Mouse (Mus musculus): Measurements from ENCODE around the gene Spx. TPM values are rescaled to one million over a fixed set of nuclear protein-coding genes. Genes with fewer than 3 reads are reported as not detected.

The Spx gene
- 12.3 and 13.3 TPM in 2 replicates for polyA plus RNA-seq (2012; rRNA removed)

DNA sequence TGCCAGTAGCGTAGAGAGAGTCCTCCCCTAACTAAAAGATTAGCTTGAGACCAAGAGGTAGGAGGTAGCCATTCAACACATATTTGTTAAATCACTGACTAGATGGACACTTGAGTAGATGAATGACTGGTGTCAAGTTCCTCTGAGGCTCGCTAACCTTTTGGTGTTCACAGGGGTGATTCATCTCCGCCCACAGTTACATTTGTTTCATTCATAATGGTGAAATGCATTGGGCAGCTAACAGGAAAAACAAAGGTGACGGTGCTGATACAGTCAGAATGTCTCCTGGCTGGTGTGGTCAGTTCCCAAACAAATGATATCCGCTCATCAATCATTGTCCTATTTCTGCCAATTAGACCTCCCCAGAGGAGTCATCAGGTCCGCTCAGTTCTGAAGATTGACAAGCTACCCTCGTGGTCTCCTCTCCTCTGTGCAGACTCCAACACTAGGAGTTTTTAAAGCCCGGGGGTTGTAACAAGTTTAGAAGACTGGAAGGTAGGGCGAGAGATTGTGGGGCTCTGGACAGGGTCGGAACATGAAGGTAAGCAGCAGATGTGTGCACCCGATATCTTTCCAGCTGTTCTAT is at the start of gene Spx:
TSS of gene Spx (plus strand) at position 536 of the 586 bp plus-strand sequence.

DNA sequence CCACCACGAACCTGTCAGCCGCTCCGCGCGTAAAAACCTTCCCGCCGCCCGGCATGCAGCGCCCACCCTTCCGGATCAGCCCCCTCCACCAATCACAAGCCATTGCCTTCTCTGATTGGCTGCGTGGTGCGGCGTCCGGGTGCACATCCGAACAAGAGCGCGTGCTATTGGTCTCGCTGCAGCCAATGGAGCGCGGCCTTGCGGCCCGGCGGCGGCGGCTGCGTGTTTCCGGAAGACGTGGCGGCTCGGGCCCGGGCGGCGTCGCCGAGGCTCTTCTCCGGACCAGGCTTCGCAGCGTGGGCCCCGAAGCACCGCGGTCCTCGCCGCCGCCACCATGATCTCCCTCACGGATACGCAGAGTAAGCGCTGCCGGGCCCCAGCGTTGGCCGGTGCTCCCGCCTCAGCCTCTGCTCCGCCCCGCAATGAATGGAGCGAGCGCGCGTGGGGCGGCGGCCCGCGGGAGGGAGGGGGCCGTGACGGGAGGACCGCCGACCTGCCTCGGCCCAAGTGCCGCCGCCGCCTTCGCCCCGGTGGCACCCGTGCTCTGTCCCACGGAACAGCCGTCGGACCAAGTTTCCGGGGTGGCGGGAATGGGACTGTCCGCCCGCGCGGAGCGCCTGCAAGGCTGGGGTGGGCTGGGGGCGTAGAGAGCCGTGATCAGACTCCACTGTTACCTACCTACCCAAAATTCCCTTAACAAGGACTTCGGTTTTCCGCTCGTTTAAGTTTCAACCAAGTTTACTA is 26.1 kb upstream of the Spx start, which contains the start of the genes Recql and Golt1b:
TSS of gene Recql (minus strand) at position 77 of the 744 bp plus-strand sequence.
TSS of gene Golt1b (plus strand) at position 211 of the 744 bp plus-strand sequence.

Other genes with a start within 250 kb of the Spx start
- gene Slco1a6, start 204.9 kb upstream of the Spx start, polyA plus RNA-seq (2012; rRNA removed), result 0.10 TPM in 1 of 2 replicates, not detected in the other
- 0.33 and 0.43 TPM in 2 replicates for gene Iapp, start 115.0 kb upstream of the Spx start, polyA plus RNA-seq (2012; rRNA removed)
- 0.24 and 0.28 TPM in 2 replicates for gene Slco1a5, start 90.5 kb upstream of the Spx start, polyA plus RNA-seq (2012; rRNA removed)
- 14.1 and 14.6 TPM in 2 replicates for gene Pyroxd1, start 67.8 kb upstream of the Spx start, polyA plus RNA-seq (2012; rRNA removed)
- 21.0 and 21.8 TPM in 2 replicates for gene Recql, start 26.4 kb upstream of the Spx start, polyA plus RNA-seq (2012; rRNA removed)
- gene Golt1b, start 26.2 kb upstream of the Spx start, polyA plus RNA-seq (2012; rRNA removed), result 24.6 and 26.6 TPM in 2 replicates
- not detected in 2 replicates for gene Gys2, start 59.7 kb downstream of the Spx start, polyA plus RNA-seq (2012; rRNA removed)
- gene Ldhb, start 94.5 kb downstream of the Spx start, polyA plus RNA-seq (2012; rRNA removed), result 361 and 427 TPM in 2 replicates
- 9.1 and 9.5 TPM in 2 replicates for gene Kcnj8, start 158.2 kb downstream of the Spx start, polyA plus RNA-seq (2012; rRNA removed)

All from central nervous system, embryonic 14 days (tissue).